Mouse (Mus musculus) hindbrain, embryonic 10.5 days (tissue): ENCODE results near the gene Nup98. TPM values are rescaled to one million over a fixed set of nuclear protein-coding genes. Genes with fewer than 3 reads are reported as not detected.

Source experiments
- DNase-seq: peaks from one replicate; pipeline ENCODE4 v3.0.0-alpha.2; 2017; ENCODE audit warnings: low spot score
- H3K27ac ChIP-seq: fragments of 300-500 bp; sonication (generic); 2 replicates; pipeline ENCODE4 v1.5.1; 2016; ENCODE audit warnings: mild to moderate bottlenecking, moderate library complexity
- H3K27me3 ChIP-seq: fragments of 300-500 bp; sonication (generic); 2 replicates; pipeline ENCODE4 v1.6.1; 2016; ENCODE audit warnings: mild to moderate bottlenecking; ENCODE audit not compliant: poor library complexity, insufficient read depth, severe bottlenecking
- H3K36me3 ChIP-seq: fragments of 300-500 bp; sonication (generic); 2 replicates; pipeline ENCODE4 v1.6.1; 2016; ENCODE audit warnings: mild to moderate bottlenecking, moderate library complexity
- H3K4me1 ChIP-seq: fragments of 300-500 bp; sonication (generic); replicated peaks from 2 replicates; pipeline ENCODE4 v1.6.1; 2016; ENCODE audit warnings: mild to moderate bottlenecking
- H3K4me3 ChIP-seq: fragments of 300-500 bp; sonication (generic); 2 replicates; pipeline ENCODE4 v1.5.1; 2016; ENCODE audit warnings: mild to moderate bottlenecking, moderate library complexity
- H3K9me3 ChIP-seq: fragments of 300-500 bp; sonication (generic); 2 replicates; pipeline ENCODE4 v1.6.1; 2016; ENCODE audit warnings: mild to moderate bottlenecking, moderate library complexity
- WGBS: fragments of 180-500 bp; shearing (Covaris S2); methylation state at CpG from one replicate; pipeline ENCODE4 v1.1.7; 2016; 5-methylcytosine and 5-hydroxymethylcytosine counted together
- polyA plus RNA-seq: library from polyadenylated mRNA; unstranded; fragments of >200 nt; fragmentation: Nextera tagmentation; extraction: Ambion mirVana; gene quantifications from 2 replicates; pipeline ENCODE4 v1.2.1, GENCODE M21; 2016

Nup98 gene
- polyA plus RNA-seq, 1 experiment from 2014 or later: 36.9 TPM

GRCm38 (mm10) chr7:102078517-102078916 lies 131.5 kb downstream of the Nup98 start:
- H3K9me3 ChIP-seq: no peaks in the 10 kb centered on the region
- no peak overlapping the region for H3K27ac ChIP-seq
- H3K27me3 ChIP-seq: no peaks in the 10 kb centered on the region
- 82% methylated on average over 7 of the region's 7 CpGs for WGBS
- H3K4me3 ChIP-seq: no peak overlapping the region
- no peaks in the 10 kb centered on the region for H3K4me1 ChIP-seq
- H3K36me3 ChIP-seq: peaks cover 96% of the 10 kb centered on the region
- no peak for DNase-seq

- Histone ChIP-seq H3K36me3 (peaks cover 96% of the 10 kb centered on the region), H3K27me3 (no peaks in the 10 kb centered on the region), H3K9me3 (no peaks in the 10 kb centered on the region), H3K27ac (no peak overlapping the region), H3K4me3 (no peak overlapping the region), H3K4me1 (no peaks in the 10 kb centered on the region)
- DNase-seq: no peak
- 88% methylated on average over 7 of the region's 7 CpGs for WGBS
These were observed 133.2 kb downstream of the Nup98 start for GRCm38 (mm10) chr7:102076714-102077296.

Other genes with a start within 250 kb of the Nup98 start
- gene Il18bp, start 191.5 kb downstream of the Nup98 start, polyA plus RNA-seq: 2.4 and 3.8 TPM in 2 replicates
- gene Rnf121, start 144.7 kb downstream of the Nup98 start, polyA plus RNA-seq: 30.3 and 32.3 TPM in 2 replicates
- 37.4 and 42.3 TPM in 2 replicates for gene Xndc1, start 144.7 kb downstream of the Nup98 start, polyA plus RNA-seq
- gene Xntrpc, start 144.5 kb downstream of the Nup98 start, polyA plus RNA-seq: 2.0 and 2.2 TPM in 2 replicates
- not detected in 2 replicates for gene Trpc2, start 127.1 kb downstream of the Nup98 start, polyA plus RNA-seq
- 0.78 and 1.7 TPM in 2 replicates for gene Art1, start 108.4 kb downstream of the Nup98 start, polyA plus RNA-seq
- gene Art5, start 100.7 kb downstream of the Nup98 start, polyA plus RNA-seq: 2.7 and 5.7 TPM in 2 replicates
- gene Chrna10, start 93.3 kb downstream of the Nup98 start, polyA plus RNA-seq: not detected in 2 replicates
- 44.2 and 51.6 TPM in 2 replicates for gene Pgap2, start within 50 bp of the Nup98 start, polyA plus RNA-seq
- gene Rhog, start 45.9 kb upstream of the Nup98 start, polyA plus RNA-seq: 34.3 and 41.3 TPM in 2 replicates
- 8.9 and 13.5 TPM in 2 replicates for gene Stim1, start 57.6 kb upstream of the Nup98 start, polyA plus RNA-seq
- 213 and 259 TPM in 2 replicates for gene Rrm1, start 231.5 kb upstream of the Nup98 start, polyA plus RNA-seq